Mouse (Mus musculus) heart, adult 18-20 months (tissue): ENCODE results near the gene Trim72. TPM values are rescaled to one million over a fixed set of nuclear protein-coding genes. Genes with fewer than 3 reads are reported as not detected.

Experiments
- DNase-seq, 2 experiments: peaks; one replicate each; pipeline ENCODE4 v3.0.0; 2021 to 2022; ENCODE audit warnings: mixed read lengths in 1 of 2
- long read RNA-seq, 2 experiments: library from polyadenylated mRNA; stranded (forward); transcript quantifications; one replicate each; pipeline ENCODE4 v2.0.0; 2021
- total RNA-seq, 2 experiments: library from RNA; stranded (reverse); gene quantifications; 2 replicates each; pipeline ENCODE4 v1.2.3; 2021

The Trim72 gene
- 100 to 1,000 TPM; 279 to 317 TPM for total RNA-seq
- long read RNA-seq, experiment 1, transcript Trim72-202 (7 exons, 2,134 nt): major isoform, 13 of 21 reads
- long read RNA-seq, experiment 1, partial matches to known transcripts: 0 of 21 reads
- long read RNA-seq, experiment 1, other reads (novel, unspliced or antisense): 7 of 21 reads
- long read RNA-seq, experiment 2, partial matches to known transcripts: 8 of 12 reads
- long read RNA-seq, experiment 2, other reads (novel, unspliced or antisense): 1 of 12 reads

DNA sequence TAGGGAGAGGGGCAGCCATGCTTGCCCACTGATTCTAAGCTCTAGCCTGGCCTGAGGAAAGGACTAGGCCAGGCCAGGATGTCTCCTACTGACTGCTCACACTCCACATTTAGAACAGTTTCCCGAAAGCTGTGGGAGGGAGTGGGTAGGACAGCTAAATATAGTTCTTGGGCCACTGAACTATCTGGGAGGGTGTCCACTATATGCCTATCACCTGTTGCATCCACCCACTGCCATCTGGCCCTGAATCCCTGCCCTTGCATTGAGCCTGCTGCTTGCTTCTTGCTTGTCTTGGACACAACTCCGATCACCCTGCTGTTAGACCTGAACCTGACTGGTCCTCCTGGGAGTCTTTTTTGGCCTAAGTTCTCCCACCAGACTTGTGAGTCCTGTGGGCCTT, at the start of gene Trim72:
Gene Trim72, plus strand, starts transcription at position 262 of the 400 bp plus-strand sequence.
- DNase-seq: peak; percentile 75 to 82

DNA sequence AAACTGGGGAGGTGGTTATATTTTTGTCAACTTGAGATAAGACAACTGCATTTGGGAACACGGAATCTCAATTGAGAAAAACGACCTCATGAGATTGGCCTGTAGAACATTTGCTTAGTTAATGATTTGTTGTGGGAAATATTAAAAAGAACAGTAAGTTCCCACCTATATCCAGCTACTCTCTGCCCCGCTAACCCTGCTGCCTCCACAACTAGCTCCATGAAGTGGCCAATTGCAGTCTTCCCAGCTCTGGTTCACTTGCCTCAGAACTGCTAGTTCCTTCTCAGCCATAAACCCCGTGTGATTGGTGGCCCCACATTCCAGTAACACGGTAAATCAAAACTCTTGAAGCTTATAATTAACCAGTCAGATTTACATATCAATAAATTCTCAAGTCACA, 44.4 kb upstream of the Trim72 start:
- DNase-seq: no peak

DNA sequence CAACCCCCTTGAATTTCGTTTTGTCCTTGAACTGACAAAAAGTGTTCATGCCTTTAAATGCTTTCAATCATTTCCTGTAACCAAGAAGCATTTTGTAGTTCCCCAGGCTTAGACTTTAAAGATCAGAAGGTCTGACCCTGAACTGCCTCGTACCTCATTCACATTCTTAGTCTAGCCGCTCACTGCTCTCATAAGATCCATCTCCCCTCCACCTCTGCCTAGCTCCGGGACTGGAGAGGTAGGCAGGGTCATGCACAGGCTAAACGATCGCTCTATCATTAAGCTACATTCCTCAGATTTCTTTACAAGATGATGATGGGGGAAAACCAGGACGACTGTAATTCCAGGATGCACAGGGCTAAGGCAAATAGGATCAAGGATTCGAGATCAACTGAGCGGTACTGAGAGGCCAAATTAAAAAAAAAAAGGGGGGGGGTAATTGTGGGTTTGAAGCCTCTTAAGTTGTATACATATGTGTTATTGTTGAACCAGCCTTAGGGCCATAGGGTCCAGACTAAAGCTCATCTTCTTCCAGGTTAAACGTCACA, 37.3 kb upstream of the Trim72 start:
- DNase-seq: peak in 1 of 2 experiments; percentile 29

DNA sequence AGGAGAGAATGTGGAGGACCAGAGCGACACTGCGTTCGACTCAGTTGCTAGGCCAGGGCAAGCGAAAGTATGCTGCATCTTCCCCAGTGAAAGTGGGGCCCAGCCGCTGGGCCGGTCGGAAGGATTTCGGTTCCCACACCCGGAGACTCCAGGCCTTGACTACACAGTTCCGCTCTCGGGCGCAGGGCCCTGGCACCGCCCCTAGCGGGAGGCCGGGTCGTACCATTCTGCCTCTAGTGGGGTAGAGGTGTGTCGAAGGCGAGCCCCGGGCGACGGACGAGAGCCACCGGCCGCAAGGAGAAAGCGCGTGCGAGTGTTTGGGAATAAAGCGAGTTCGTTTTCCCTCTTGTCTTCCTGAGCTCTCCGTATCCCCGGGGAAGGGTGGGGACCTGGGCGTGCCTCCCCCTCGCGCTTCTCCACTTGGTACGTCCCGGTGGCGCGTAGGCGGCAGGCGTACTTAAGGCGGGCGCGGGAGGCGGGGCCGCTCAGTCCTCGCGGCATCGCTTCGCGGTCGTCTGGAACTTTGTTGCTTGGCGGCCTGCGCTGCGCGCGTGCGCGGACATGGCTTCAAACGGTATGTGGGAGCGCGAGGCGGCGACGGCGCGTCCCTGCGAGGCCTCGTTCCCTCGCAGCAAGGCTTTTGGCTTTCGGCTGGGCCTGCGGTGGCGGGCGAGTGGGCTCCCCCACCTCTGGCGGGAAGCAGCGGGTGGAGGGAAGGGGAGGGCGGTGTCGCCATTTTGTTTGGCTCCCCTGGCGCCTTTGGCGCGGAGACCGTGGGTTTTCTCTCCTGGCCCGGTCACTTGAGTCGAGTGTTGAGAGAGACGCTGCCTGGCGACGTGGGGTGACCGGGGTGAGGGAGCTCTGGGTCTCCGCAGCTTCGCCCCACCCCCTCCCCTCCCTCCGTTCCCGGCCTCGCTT, 36.5 kb upstream of the Trim72 start, which contains the start of gene Fus:
Gene Fus, plus strand, starts transcription at position 454 of the 918 bp plus-strand sequence.
- DNase-seq: peak; percentile 95 to 97

DNA sequence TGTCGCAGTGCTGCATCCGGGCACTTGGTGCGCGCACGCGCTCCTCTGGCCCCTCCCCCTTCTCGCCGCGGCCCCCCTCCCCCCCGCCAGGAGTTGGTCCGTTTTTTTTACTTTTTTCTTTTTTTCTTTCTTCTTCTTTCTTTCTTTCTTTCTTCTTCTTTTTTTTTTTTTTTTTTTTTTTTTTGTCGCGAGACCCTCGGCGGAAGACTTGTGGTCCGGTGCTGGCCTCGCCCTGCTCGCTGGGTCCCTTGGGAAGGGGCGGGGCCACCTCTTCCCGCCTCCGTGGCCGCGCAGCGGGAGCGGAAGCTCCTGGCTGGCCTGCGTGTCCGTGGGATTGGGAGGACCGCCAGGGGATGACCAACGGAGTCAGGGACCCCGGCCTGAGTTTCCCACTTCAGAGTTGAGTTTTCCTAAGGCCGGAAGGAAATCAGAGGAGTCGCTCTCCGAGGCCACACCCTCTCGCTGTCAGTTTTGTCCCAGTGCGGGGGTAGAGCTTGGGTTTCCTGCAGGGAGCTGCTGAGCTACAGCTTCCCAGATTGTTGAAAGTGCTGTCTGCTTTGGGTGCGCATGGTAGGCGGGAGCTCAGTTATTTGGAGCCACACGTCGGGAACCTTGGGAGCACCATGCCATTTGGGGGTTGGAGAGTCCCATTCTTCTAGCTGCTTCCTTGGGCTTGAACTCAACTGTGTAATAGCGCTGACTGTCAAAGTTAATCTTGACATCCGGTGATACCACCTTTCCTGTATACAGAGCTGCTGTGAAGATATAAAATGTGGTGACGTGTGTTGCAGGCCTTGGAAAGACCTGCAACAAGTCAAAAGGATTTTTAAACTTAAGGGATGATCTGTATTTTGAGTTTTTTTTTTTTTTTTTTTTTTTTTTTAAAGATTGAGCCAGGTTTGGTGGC, 35.6 kb upstream of the Trim72 start:
- peak; percentile 89 to 91 for DNase-seq

DNA sequence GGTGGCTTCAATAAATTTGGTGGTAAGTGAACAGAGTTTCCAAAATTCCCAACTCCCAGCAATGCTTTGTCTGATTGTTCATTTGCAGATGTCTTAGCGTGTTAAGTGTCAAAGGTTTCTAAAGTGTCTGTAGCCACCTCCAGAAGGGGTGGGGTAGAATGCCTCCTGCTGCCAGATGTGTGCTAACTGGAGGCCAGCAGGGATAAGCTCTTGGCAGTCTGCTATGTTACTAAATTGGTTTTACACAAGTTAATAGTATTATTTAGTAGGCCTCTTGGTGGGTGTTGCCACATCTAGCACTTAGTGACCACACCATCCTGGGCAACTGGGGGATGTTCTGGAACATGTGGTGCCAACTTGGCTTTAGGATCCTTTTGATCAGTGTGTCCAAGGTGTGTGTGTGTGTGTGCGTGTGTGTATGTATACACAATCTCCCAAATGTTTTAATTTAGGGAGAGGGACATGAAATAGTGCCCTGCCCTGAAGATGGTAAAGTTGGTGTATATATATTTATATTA, 29.3 kb upstream of the Trim72 start:
- DNase-seq: peak; percentile 48 to 53

DNA sequence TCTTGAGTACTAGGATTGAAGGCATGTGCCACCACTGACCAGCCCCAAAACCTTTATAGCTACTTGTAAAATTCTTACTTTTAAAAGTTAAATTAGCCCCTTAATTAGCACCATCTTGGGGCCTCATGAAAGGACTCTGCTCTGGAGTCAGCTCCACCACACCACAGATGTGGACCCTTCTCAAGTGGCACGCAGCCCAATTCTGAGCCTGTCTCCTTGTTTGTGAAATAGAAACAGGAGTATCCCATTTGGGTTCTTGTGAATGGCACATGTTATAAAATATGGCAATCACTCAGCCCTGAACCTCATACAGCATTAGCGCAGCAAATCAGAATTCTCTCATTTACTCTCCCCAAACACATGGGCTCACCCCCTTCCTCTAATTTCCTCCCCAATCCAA, 24.9 kb upstream of the Trim72 start:
- no peak for DNase-seq

DNA sequence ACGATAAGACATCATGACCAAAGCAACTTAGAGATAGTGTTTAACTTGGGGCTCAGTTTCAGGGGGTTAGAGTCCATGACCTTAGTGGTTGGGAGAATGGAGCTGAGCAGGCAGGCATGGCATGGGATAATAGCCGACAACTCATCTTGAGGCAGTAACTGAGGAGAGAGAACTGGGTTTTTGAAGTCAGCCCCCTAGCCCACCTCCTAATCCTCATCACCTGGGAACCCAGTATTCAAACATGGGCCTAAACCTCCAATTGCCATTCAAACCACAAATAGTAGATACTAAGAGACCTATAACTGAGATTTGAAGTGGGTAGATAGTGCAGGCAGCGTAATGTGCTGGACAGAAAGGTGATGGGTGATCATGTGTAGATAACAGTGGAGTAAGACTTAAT, 23.1 kb upstream of the Trim72 start:
- no peak for DNase-seq

DNA sequence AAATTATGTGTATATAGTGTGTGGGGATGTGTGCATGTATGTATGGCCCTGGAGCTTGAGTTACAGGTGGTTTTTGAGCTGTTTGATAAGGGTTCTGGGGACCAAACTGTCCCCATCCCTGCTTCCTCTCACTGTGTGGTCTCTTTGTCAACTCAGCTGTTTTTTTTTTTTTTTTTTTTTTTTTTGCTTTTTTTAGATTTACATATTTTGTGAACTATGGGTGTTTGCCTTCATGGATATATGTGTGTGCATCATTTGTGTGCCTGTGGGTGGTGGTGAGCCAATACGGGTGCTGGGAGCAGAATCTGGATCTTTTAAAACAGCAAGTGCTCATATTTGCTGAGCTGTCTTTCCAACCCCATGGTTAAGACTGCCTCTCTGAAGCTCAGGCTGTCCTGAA, 14.8 kb upstream of the Trim72 start:
- DNase-seq: no peak

DNA sequence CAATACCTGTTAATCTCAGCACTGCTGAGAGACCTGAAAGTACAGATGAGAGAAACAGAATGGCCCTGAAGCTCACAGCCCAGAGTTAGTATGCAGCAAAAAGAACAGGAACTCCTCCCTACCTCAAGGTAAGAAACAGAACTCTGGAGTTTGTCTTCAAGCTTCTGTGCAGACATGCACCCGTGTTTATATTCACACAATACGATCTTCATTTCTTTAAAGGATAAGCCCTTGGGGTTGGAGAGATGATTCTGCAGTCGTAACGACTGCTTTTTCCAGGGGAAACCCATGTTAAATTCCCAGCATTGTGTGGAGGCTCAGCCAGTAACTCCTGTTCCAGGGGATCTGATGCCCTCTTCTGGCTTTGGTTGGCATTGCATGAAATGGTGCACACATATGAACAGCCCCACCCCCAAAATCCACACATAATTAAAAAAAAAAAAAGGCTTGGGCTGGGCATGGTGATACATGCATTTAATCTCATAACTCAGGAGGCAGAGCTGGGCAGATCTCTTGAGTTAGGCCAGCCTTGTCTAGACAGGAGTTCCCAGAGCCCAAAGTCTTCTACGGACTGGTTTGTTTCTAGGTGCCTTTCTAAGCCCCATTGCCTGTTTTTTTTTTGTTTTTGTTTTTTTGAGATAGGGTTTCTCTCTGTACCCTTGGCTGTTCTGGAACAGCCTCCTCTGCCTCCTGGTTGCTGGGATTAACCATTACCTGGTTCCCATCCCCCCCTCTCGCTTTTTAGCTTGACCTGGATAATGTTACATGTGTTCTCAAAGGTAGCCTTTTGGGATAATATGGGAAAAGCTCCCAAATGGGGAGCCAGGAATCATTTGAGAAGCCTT, 11.9 kb upstream of the Trim72 start:
- DNase-seq: peak; percentile 65 to 85

DNA sequence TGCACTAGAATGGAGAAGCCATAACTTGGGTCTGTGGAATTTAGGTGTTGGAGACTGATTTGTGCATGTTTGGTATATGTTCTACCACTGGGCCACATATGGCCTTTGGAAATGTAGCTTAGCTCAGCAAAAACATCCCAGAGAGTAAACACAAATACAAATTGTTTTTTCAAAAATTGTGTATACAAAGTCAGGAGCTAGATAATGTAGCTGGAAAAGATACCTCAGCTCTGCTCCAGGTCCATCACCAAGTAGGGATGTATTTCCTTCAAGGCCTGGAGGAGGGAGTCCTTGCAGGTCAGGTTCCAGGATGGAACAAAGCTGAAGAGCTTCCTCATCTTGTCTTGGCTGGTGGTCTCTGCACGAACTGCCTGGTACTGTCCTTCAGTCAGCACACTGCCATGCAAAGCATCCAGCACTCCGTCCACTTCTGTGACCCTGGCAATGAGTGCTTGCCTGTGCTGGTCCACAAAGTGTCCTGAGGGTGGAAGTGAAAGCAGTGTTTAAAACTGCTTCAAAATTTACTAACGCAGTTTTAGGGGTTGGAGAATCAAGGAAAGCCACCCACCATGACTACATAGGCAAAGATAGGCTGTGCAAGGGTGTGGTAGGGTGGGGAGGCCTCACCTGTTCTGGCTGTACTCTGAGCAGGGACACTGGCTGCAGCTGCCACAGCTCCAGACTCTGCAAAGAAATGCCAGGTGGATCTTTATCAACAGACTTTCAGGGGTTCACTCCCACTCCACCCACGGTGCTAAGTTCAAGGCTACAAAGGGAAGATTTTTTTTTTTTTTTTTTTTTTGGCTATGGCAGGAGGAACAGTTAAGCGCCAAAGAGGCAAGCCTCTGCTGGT, 11.0 kb upstream of the Trim72 start:
- DNase-seq: no peak

DNA sequence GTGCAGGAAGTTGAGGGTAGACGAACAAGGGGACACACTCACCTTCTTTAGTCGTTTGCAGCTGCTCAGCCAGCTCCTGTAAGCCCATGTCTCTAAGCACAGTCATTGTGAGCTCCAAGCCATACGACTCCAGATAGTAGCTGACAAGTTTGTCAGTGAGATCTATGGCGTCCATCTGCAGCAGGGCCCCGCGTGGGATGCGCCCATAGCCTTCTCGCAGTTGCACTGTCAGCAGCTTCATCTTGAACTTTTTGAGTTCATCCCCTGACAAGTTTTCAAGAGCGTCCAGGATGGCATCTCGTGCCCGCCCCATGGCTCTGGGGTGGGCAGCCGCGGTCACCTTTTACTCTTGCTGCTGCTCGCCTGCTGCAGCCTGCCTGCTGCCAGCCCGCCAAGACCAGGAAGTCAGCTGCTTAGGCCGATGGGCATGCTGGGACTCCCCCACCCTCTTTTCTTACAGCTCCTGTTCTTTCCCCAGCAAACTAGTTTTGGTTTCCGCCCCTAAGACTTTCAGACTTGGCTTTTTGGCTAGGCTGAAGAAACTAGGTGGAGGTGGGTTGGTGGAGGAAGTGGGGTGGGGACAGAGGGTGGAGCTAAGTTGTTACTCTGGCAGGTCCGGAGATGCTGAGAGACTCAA, 10.3 kb upstream of the Trim72 start, which contains the start of gene Pycard:
Gene Pycard, minus strand, starts transcription at position 527 of the 637 bp plus-strand sequence.
- DNase-seq: peak; percentile 67

DNA sequence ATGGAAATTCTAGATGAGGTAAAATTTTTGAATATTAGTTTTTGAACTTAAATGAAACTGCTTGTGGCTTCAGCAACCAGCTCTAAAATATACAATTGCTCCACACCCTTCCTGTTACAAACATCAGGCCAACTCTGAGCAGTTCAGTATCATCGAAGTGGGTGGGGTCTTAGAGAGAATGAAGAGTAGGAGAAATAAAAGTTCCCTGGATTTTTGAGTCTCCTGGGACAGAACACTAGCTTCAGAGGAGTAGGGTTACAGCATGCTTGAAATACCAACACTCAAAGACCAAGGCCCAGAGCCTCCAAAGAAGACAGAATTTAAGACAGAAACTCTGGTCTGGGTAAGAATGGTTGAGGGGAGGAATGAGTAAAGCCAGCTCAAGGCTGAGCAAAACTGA, 4.3 kb upstream of the Trim72 start:
- DNase-seq: no peak

DNA sequence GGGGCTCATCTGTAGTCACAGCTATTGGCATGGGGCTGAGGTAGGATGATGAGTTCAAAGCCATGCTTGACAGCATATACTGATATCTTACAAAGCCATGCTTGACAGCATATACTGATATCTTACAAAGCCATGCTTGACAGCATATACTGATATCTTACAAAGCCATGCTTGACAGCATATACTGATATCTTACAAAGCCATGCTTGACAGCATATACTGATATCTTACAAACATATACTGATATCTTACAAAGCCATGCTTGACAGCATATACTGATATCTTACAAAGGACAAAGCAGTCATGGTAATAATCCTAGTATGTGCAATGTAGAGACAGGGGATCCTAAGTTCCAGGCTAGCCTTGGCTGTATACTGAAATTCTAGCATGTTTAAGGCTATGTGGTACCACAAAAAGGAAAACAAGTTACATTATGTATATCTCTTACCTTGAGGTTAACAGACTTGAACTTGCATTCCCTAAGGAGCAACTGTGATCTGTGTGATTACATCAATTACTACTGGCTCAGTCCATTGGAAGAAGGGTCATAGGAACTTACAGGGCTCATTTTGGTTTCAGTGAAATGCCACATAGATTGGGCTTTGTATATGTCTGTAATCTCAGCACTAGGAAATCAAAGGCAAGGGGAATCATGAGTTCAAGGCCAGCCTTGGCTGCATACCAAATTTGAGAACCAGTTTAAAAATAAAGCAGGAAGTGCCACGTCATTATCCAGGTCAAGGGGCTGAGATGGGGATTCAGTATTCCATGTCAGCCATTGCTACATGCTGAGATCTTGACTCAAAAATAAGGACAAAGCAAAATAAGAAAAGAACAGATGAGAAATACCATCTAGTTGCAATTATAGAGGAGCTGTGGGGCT, 3.4 kb upstream of the Trim72 start:
- peak in 1 of 2 experiments; percentile 31 for DNase-seq

DNA sequence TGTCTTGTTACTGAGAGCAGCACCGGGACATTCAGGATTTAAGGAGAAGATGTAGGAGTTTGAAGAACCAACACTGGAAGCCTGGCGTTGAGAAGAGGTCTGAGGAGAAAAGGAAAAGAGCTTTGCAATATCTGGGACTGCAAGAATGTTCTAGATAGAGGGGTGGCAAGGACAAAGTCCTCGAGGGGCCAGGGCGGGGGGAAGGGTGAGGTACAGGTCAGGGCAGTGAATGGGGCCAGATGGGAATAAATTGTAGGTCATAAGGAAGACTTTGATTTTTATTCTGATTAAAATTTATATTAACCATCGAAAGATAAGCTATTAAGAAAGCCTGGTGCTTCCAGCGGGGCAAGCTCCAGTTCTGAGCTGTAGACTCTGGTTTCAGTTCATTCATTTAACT, 651 bp upstream of the Trim72 start:
- DNase-seq: no peak

DNA sequence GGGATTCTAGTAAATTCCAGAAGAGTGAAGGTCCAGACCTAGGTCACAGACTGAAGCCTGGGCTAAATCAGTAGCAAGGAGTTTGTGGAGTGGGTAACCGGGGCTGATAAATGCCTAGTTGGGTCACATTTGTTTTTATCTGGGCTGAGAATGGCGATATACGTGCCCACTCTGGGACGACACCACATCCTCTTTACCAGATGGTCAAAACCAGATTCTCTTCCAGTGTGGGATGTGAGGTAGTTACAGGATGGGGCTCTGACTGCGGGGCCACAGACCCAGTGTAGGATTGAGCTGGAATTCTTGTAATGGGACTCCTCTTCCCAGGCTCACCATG, 369 bp downstream of the Trim72 start:
- DNase-seq: no peak

DNA sequence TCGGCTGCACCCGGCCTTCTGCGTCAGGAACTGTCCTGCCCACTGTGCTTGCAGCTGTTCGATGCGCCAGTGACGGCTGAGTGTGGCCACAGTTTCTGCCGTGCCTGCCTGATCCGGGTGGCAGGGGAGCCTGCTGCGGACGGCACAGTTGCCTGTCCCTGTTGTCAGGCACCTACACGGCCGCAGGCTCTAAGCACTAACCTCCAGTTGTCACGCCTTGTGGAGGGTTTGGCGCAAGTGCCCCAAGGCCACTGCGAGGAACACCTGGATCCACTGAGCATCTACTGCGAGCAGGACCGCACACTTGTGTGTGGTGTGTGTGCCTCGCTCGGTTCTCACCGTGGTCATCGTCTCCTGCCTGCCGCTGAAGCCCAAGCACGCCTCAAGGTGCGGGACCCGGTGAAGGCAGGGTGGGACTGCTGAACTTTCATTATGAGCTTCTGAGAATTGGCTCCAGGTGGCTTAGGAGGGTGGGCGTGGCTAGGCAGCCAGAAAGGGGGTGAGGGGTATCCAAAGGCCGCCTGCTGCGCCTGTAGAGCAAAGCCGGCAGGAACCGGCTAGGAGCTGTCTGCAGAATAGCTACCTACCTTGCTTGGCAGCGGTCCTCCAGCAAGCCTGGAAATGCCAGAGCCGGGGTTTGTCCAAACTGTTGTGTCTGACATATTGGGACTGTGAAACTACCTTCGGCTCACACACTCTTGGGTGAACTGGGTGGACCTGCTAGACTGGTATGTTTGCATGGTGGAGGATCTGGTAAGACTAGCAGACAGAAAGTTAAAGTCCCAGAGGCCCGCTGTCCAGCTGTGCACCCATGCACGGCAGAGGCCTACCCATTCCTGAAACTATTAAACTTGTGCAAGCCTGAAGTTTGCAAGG, 976 bp downstream of the Trim72 start:
- DNase-seq: peak; percentile 27 to 39
